In genomic region chr6:4708971-4709370, GRCm38 (mm10) we compare ENCODE assay signal across 15 mouse cellular contexts. TPM values are rescaled to one million over a fixed set of nuclear protein-coding genes. Genes with fewer than 3 reads are reported as not detected.
A peak's percentile ranks its signal among the peaks of the same experiment; 100 is the strongest.
DNase-seq lines count a peak whose midpoint lies in the region; ATAC-seq and TF ChIP-seq lines count a peak whose summit lies in the region.
"Had no signal": no experiment of that assay in that cellular context is flagged by ENCODE, and none has a peak within 500 bp of the region (broad histone marks: within the 10 kb centered on the region; RNA-seq: fewer than 3 reads in every experiment).

No protein-coding gene starts in this region.

- no peaks in the 10 kb centered on the region for H3K9me3 ChIP-seq in heart, embryonic 14.5 days (ENCODE audit: control insufficient read depth, low read length)
- H3K9me3 ChIP-seq in neural tube, embryonic 15.5 days (replicated peaks) = no peaks in the 10 kb centered on the region
- no peaks in the 10 kb centered on the region for H3K9me3 ChIP-seq in liver, postnatal 0 days (ENCODE audit: low read length)
- H3K9me3 ChIP-seq: hindbrain, embryonic 10.5 days; intestine, embryonic 15.5 days had no signal

- H3K4me2 ChIP-seq in heart, embryonic 14.5 days (ENCODE audit: low read length) = no peak overlapping the region
- no peak overlapping the region for H3K4me2 ChIP-seq in neural tube, embryonic 15.5 days
- H3K4me2 ChIP-seq in liver, postnatal 0 days (ENCODE audit: low read depth, low read length) = no peak overlapping the region
- H3K4me2 ChIP-seq: intestine, embryonic 15.5 days; liver, embryonic 11.5 days had no signal

- 37% methylated on average over 1 of the region's 1 CpGs for WGBS in heart, embryonic 14.5 days
- 91% methylated on average over 1 of the region's 1 CpGs for WGBS in neural tube, embryonic 15.5 days
- 63% methylated on average over 1 of the region's 1 CpGs for WGBS in liver, postnatal 0 days (ENCODE audit: insufficient replicate concordance)

- intact Hi-C loops in heart, postnatal 25 days (cut with DNase I) = no loop called here

- no peaks in the 10 kb centered on the region for H3K36me3 ChIP-seq in heart, embryonic 14.5 days (ENCODE audit: control insufficient read depth, insufficient read depth, low read length)
- H3K36me3 ChIP-seq in neural tube, embryonic 15.5 days = no peaks in the 10 kb centered on the region
- H3K36me3 ChIP-seq in liver, postnatal 0 days (replicated peaks; ENCODE audit: insufficient read depth, low read length) = no peaks in the 10 kb centered on the region
- H3K36me3 ChIP-seq: intestine, embryonic 15.5 days had no signal

- peaks cover 6 to 23% of the 10 kb centered on the region in 2 experiments for H3K4me1 ChIP-seq in heart, embryonic 14.5 days (ENCODE audit: control insufficient read depth in 2 of 2, insufficient read depth in 2 of 2, low read length in 2 of 2)
- no peaks in the 10 kb centered on the region for H3K4me1 ChIP-seq in neural tube, embryonic 15.5 days
- H3K4me1 ChIP-seq in liver, postnatal 0 days (ENCODE audit: insufficient read depth) = no peaks in the 10 kb centered on the region
- H3K4me1 ChIP-seq: hindbrain, embryonic 10.5 days; intestine, embryonic 15.5 days had no signal

- no peaks in the 10 kb centered on the region for H3K27me3 ChIP-seq in heart, embryonic 14.5 days (ENCODE audit: control insufficient read depth, insufficient read depth, low read length)
- no peaks in the 10 kb centered on the region for H3K27me3 ChIP-seq in neural tube, embryonic 15.5 days (replicated peaks)
- H3K27me3 ChIP-seq in liver, postnatal 0 days (ENCODE audit: insufficient read depth, low read length) = no peaks in the 10 kb centered on the region
- H3K27me3 ChIP-seq: intestine, embryonic 15.5 days had no signal

- no peak for DNase-seq in heart, postnatal 25 days (ENCODE audit: low spot score)
- DNase-seq in adipocyte (ENCODE audit: low spot score) = peak; percentile 59
- DNase-seq in gastrocnemius, adult 8-10 months (ENCODE audit: low spot score in 2 of 2) = peak; percentile 8 to 41
- no peak for DNase-seq in kidney, postnatal 14 days
- no peak for DNase-seq in liver, postnatal 0 days
- DNase-seq: kidney, postnatal 10 days; thymus, postnatal 36 days had no signal

- TF ChIP-seq EP300 in liver, postnatal 0 days (IDR thresholded peaks at IDR 0.05; ENCODE audit: low read depth) = no peak

- no peak overlapping the region for H3K9ac ChIP-seq in heart, embryonic 14.5 days (ENCODE audit: low read length)
- no peak overlapping the region for H3K9ac ChIP-seq in neural tube, embryonic 15.5 days (replicated peaks)
- no peak overlapping the region for H3K9ac ChIP-seq in liver, postnatal 0 days (replicated peaks)
- H3K9ac ChIP-seq: intestine, embryonic 15.5 days had no signal

- ATAC-seq in heart, embryonic 14.5 days (ENCODE audit: insufficient number of reproducible peaks, insufficient read depth, low FRiP score, low read depth) = peak; percentile 35; the same call in 1 of the 2 replicates
- no peak for ATAC-seq in neural tube, embryonic 15.5 days (ENCODE audit: low FRiP score)
- no peak for ATAC-seq in liver, postnatal 0 days
- ATAC-seq: activated CD4-positive, CD25-positive, alpha-beta regulatory T cell, adult 4 months; intestine, embryonic 15.5 days; lung, postnatal 0 days had no signal

- TF ChIP-seq CTCF in liver, postnatal 0 days (IDR thresholded peaks at IDR 0.05; ENCODE audit: low read depth) = no peak

- H3K27ac ChIP-seq in heart, embryonic 14.5 days (replicated peaks in 1 of 2; ENCODE audit: control insufficient read depth in 1 of 2, insufficient read depth in 1 of 2, low read depth in 2 of 2, low read length in 2 of 2) = peak overlapping the region in 1 of 2 experiments; percentile 38; a peak in 1 of 4 replicates
- no peak overlapping the region for H3K27ac ChIP-seq in neural tube, embryonic 15.5 days (replicated peaks)
- no peak overlapping the region for H3K27ac ChIP-seq in liver, postnatal 0 days (ENCODE audit: low read depth)
- H3K27ac ChIP-seq: hindbrain, embryonic 10.5 days; intestine, embryonic 15.5 days had no signal

- H3K4me3 ChIP-seq in heart, embryonic 14.5 days (ENCODE audit: control insufficient read depth in 1 of 2, insufficient read depth in 1 of 2, low read depth in 1 of 2, low read length in 2 of 2) = no peak overlapping the region
- no peak overlapping the region for H3K4me3 ChIP-seq in neural tube, embryonic 15.5 days (replicated peaks)
- H3K4me3 ChIP-seq in liver, postnatal 0 days (ENCODE audit: low read depth, low read length) = no peak overlapping the region
- H3K4me3 ChIP-seq: erythroblast, embryonic 14.5 days; hindbrain, embryonic 10.5 days; intestine, embryonic 15.5 days had no signal

RNA-seq across cellular contexts. Expression of gene Sgce, which starts 38.0 kb away (rescaled TPM):
- polyA plus RNA-seq in heart, embryonic 14.5 days (2014; fragmentation: Nextera tagmentation; extraction: Ambion mirVana) = 47.5 and 52.7 TPM in 2 replicates
- total RNA-seq in heart, postnatal 25 days (2021) = 10 to 100 TPM; 19.4 to 22.7 TPM
- 1 to 10 TPM; 5.1 to 8.5 (median 6.9) TPM for total RNA-seq in gastrocnemius, adult 8-10 months (2022)
- polyA plus RNA-seq in neural tube, embryonic 15.5 days (2015; fragmentation: Nextera tagmentation; extraction: Ambion mirVana) = 56.1 and 60.4 TPM in 2 replicates
- polyA plus RNA-seq in liver, postnatal 0 days (2015; fragmentation: Nextera tagmentation; extraction: Ambion mirVana) = 27.4 and 30.1 TPM in 2 replicates
- polyA plus RNA-seq: erythroblast, embryonic 14.5 days had no signal

RNA-seq across cellular contexts. Expression of gene Peg10, which starts 38.1 kb away (rescaled TPM):
- 2.4 and 2.9 TPM in 2 replicates for polyA plus RNA-seq in heart, embryonic 14.5 days (2014; fragmentation: Nextera tagmentation; extraction: Ambion mirVana)
- 1 to 10 TPM; 1.2 TPM for total RNA-seq in heart, postnatal 25 days (2021)
- total RNA-seq in gastrocnemius, adult 8-10 months (2022) = 1 to 10 TPM in 2 of 4 experiments, under 1 TPM in 2; 0.94 to 1.2 (median 1.0) TPM
- 3.9 and 4.7 TPM in 2 replicates for polyA plus RNA-seq in neural tube, embryonic 15.5 days (2015; fragmentation: Nextera tagmentation; extraction: Ambion mirVana)
- 1.1 and 1.2 TPM in 2 replicates for polyA plus RNA-seq in liver, postnatal 0 days (2015; fragmentation: Nextera tagmentation; extraction: Ambion mirVana)

Comparison
In these comparisons a context has a peak if more than half of its experiments do, and no peak if none do; other contexts are left out.
1. DNase-seq: peak in adipocyte (single experiment) and gastrocnemius, adult 8-10 months (2 of 2); none in heart, postnatal 25 days (single experiment), kidney, postnatal 14 days (single experiment) and liver, postnatal 0 days (single experiment).